Mouse (Mus musculus): ENCODE data around the gene Fbxw4.

Gene Fbxw4

DNA sequence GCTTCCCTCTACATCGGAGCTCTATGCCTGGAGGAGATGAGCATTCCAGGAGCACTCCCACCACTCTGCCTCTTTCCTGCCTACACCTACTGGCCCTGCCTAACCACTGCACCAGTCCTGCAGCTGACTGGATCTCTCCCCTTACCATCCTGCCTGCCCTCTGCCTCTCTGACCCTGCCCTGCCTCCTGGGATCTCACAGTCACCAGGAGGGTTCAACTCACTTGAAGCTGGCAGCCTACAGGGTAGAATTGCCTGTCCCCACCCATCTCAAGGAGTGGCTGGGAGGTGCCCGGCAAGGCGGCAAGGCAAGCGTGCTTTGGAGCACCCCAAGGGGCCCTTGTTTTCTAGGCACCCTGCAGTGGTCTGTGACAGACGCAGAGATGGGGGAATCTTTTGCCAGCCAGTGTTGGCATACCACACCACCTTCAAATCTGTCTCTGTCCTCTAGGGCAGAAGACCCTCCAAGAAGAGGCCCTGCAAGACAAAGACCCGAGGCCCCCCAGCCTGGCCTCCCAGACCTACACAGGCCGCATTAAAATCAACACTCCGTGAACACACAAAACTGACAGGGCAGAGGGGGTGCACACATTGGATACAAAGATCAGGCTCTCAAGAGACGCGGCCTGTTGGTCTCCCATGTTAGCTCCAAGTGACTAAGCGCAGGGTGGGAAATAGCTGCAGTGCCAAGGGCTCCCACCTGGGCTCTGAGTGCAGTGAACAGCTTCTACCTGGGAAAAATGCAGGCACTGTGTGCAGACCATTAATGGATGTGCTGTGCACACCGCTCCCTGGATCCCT lies 44.5 kb downstream of the Fbxw4 start:
- DNase-seq (ENCODE audit: low read depth, low spot score) = no peak

- DNase-seq (ENCODE audit: low read depth, low spot score) = no peak
Observed at GRCm38 (mm10) chr19:45614928-45615327, 45.2 kb downstream of the Fbxw4 start.

DNA sequence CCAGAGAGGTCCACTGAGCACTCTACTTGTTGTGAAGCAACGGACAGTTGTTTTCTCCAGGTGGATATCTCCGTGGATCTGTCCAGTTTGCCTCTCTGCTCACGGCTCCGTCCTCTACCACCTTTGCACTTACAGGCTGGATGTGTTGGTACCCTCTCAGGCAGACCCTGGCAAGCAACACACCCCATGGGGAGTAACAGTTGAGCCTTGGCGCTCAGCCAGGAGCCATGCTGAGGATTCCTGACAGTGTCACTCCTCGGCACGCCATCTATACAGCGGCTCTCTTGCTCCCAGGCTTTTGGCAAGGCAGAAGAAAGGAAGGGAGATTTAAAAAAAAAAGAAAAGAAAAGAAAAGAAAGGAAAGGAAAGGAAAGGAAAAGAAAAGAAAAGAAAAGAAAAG lies 45.7 kb downstream of the Fbxw4 start:
- no peak for DNase-seq (ENCODE audit: low read depth, low spot score)

DNA sequence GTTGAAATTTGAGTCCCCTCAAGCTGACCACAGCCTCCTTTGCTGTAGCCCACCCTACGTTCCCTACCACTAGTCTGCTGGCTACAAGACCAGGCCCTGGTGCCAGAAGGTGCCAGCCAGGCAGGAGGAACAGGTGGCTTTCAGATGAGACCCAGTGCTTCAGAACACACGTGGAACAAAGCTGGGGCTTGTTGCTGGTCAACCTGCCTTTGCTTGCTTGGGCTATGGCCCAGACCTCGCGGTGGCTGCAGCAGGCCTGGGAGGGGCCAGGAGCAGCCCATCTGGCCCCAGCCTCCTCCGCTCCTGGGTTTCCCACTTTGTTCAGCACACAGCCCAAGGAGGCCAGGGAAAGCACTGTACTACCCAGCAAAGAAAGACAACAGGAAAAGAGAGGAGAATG lies 49.3 kb downstream of the Fbxw4 start:
- DNase-seq (ENCODE audit: low read depth, low spot score) = no peak

GRCm38 (mm10) chr19:45608648-45609339 lies 51.3 kb downstream of the Fbxw4 start:
- DNase-seq (ENCODE audit: low read depth, low spot score) = no peak

DNA sequence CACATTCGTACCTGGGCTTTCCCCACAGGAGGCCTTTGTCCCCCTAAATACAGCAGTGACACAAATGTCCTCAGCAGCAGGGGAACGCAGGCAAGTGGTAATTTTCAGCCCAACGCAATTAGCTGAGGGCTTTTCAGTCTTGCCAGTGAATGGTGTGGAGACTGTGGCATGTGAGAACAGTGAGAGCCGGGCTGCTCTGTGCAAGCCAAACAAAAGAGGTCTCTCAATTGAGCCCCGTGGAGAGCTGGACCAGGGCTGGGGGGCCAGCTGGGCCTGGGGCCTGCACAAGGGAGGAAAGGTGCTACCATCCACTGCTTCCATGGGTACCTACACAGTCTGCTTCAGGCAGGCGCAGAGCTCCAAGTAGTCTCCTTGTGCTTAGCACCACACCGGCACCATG lies 52.6 kb downstream of the Fbxw4 start:
- DNase-seq (ENCODE audit: low read depth, low spot score) = no peak

GRCm38 (mm10) chr19:45606701-45607100 lies 53.4 kb downstream of the Fbxw4 start:
- no peak for DNase-seq (ENCODE audit: low read depth, low spot score)

DNA sequence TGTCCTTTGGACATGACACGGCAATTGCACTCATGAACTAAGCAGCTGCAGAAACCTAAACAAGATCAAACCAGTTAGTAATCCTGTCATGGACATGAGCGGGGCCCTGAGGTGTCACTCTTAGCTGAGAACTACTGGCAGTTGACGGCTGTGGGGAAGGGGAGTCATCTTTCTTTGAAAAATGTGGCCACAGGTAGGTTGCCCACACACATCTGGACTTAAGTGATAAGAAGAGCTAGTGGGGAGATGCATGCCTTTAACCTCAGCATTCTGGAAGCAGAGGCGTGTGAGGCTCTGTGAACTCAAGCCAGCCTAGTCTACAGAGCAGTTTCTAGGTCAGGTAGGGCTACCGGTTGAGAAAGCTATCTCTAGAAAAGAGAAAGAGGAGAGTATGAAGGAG lies 57.5 kb downstream of the Fbxw4 start:
- no peak for DNase-seq (ENCODE audit: low read depth, low spot score)

DNA sequence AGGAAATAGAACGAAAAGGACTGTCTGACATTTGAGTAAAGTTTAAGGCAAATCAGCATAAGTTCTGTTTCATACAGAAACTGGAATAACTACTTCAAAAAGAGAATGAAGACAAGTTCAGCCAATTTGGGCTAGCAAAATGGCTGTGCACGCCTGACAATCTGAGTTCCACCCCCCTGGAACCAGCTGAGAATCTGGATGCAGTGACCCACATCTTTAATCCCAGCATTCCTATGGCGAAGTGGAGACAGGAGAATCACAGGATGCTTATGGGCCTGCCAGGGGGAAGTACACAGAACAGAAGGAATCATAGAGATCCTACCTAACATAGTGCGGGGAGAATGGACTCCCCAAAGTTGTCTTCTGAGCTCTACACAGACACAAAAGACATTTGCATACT lies 63.0 kb downstream of the Fbxw4 start:
- DNase-seq (ENCODE audit: low read depth, low spot score) = no peak

- DNase-seq (ENCODE audit: low read depth, low spot score) = no peak
Observed at GRCm38 (mm10) chr19:45596434-45596833, 63.7 kb downstream of the Fbxw4 start.

- no peak for DNase-seq (ENCODE audit: low read depth, low spot score)
Observed at GRCm38 (mm10) chr19:45596019-45596418, 64.1 kb downstream of the Fbxw4 start.

DNA sequence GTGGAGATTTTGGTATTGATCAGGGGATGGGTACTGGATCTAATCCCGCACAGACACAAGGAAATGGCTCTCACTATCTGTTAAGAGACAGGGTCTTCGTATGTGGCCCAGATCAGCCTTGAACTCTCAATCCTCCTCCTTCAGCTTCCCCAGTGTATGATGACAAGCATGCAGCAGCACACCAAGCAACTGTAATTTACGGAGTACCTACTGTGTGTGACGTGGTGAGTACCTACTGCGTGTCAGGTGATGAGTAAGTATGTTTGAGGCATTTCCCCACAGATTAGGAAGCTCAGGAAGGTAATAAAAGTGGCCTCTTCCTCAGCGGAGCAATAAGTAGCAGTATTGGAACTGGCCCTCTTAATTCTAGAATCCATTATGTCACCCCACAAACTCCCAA lies 64.6 kb downstream of the Fbxw4 start:
- no peak for DNase-seq (ENCODE audit: low read depth, low spot score)

DNA sequence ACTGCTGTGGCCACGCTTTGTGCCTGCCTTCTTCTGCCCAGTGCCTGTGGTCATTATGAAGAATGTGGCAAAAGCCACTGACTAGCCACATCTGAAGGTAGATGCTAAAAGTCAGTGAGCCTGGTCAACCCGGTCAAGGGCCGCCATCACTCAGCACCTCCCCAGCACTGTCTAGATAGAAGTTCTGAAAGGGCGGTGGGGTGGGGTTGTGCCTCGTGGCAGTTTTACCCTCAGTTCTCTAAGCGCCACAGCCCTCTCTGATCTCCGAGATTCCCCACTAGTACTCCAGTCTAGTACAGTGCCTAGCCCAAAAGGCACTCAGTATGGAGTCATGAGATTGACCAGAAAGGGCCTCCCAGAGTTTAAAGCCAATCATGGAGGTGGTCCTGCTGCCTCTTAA lies 66.0 kb downstream of the Fbxw4 start:
- no peak for DNase-seq (ENCODE audit: low read depth, low spot score)

DNA sequence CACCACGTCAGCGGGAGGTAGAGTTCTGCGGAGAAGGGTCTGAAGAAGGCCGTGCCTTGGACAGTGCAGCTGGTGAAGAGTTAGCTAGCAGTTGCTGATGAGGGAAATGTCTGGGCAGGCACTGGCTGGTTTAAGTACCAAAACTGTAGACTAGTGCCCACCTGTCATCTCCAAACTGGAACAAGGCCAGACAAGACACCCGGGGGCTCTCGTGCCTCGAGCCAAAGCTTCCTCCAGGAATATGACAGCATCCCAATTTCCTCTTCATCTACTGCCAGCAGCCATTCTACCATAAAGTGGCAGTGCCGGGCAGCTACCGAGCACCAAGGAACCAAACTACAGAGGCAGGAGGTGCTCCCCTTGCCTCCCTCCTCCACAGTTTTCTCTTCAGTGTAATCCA lies 67.2 kb downstream of the Fbxw4 start:
- no peak for DNase-seq (ENCODE audit: low read depth, low spot score)

DNA sequence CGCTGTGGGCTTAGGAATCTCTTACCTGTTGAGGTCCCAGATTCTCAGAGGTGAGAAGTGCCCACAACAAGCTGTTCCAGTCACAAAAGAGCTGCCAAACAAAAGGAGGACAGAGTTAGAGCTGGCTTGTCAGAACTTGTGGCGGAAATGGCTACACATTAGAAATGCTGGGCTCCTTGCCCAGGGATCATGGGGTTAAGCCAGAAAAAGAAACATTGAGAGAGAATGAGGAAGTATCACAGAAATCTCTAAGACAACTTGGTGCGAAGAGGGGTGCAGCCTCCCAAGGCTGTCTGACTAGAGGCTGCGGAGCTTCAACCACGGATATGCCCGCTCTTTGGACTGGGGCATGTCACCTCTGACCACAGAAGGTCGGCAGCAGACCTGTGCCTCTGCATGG lies 68.4 kb downstream of the Fbxw4 start:
- no peak for DNase-seq (ENCODE audit: low read depth, low spot score)

DNA sequence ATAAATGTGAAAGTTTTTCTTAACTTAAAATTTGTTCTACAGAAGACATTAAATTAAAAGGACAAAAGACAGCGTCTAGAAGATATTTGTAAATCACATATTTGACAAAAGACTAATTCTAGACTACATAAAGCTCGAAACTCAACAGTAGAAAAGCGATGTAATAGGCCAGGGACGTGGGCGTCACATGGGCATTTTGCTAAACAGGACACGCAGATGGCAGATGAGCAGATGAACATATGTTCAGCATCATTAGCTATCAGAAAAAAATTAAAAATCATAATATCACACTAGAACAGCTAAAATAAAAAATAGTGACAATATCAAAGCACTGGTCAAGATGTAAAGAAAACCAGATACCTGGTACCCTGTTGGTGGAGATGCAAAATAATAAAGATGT lies 70.4 kb downstream of the Fbxw4 start:
- DNase-seq (ENCODE audit: low read depth, low spot score) = no peak

- no peak for DNase-seq (ENCODE audit: low read depth, low spot score)
Observed at GRCm38 (mm10) chr19:45587509-45588292, 72.4 kb downstream of the Fbxw4 start.

DNA sequence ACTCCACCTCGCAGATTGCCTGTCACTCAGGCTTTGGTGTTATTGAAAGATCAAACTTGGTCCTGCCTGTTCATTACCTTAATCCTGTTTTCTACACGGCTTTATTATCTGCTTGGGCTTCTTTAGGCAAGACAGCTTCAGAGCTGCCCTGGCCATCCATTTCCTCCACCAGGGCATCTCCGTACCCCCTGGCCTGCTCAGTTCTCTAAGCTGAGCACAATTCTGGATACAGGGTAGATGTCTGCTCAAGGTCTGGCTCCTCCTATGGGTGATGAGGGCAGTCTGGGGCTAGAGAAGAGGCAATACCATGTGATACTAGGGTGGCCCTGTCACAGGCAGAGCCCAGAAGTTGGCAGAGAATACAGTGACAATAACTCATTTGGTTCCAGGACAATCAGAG lies 73.3 kb downstream of the Fbxw4 start:
- DNase-seq (ENCODE audit: low read depth, low spot score) = no peak

DNA sequence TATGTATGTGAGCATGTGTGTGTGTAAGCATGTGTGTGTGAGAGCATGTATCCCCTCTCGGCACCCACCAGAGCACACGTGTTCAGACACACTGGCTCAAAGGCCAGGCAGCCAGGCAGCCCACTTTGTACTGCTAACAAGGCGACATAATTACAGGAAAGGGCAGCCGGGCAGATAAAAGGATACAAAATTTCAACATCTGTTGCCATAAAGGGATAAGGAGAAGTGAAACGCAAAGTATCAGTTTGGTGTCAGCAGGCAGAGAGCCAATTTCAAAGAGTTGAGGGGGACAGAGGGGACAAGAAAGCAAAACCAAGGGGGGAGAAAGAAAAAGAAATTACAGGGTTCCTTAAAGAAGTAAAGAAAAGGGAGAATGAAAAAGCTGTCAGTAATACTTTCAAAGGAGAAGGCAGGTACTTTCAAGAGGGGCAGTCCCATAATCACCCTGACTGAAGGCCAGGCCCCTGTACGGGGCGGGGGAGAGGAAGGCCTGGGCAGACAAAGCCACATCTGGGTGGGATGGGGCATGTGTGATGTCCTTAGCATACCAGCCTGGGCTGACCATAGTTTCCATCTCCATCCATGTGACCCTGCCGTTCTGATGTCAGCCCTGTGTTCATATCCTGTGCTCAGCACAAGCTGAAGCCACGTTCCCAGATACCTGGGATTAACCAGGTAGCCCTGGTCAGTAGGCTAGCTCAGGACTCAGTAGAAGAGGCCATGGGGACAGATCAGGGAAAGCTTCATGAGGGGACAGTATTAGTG lies 75.1 kb downstream of the Fbxw4 start:
- DNase-seq (ENCODE audit: low read depth, low spot score) = no peak

- no peak for DNase-seq (ENCODE audit: low read depth, low spot score)
Observed at GRCm38 (mm10) chr19:45583136-45583535, 77.0 kb downstream of the Fbxw4 start.

DNA sequence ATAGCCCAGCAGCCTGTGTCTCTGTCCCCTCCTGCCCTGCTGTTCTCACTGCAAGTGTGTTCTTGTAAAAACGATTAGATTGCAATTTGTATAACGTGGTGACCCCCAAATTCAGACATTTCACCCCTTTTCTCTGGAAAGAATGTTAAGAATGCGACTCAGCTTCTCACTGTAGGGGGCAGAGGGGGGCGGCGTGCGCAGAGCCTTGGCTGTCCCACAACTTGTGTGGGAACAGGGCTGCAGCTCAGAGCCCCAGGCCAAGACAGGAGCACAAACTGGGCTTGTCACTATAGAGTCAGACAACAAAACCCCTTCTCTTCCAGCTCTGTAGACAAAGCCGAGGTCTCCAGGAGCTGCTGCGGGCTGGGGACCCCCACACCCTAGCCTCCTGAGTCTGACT lies 78.0 kb downstream of the Fbxw4 start:
- no peak for DNase-seq (ENCODE audit: low read depth, low spot score)

DNA sequence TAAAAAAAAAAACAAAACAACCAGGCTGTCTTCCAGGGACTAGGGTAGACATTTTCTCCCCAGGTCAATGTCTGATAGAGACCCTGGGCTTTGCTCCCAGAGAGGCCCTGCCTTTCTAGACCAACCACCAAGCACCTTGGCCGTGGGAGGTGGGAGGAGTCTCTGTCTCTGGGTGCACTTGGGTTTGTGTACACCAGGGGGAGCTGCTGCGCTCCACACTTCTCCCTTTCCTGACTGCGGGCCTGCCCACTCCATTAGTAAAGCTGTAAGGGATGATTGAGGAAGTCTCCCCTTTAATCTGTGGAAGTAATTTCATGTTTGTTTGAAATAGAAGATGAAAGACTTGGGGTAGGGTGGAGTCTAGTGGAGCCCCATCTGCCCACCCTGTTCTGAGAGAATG lies 78.9 kb downstream of the Fbxw4 start:
- peak; percentile 34 for DNase-seq (ENCODE audit: low read depth, low spot score)
